Mouse (Mus musculus): ENCODE measurements around the gene Cops6. TPM values are rescaled to one million over a fixed set of nuclear protein-coding genes. Genes with fewer than 3 reads are reported as not detected.

Cops6 gene
- polyA plus RNA-seq, 1 experiment, result not detected

GRCm38 (mm10) chr5:138199576-138199975, 38.7 kb downstream of the Cops6 start:
- Histone ChIP-seq H3K27ac (ENCODE audit: insufficient read depth, low read depth, low read length) (no peak overlapping the region), H3K4me3 (ENCODE audit: insufficient read depth, low read depth, low read length) (no peak overlapping the region), H3K4me1 (ENCODE audit: control insufficient read depth, insufficient read depth, low read length) (peaks cover 3% of the 10 kb centered on the region; the same call in 1 of the 2 replicates)
- 0% methylated on average over 1 of the region's 1 CpGs for WGBS
- TF ChIP-seq POLR2A (IDR thresholded peaks at IDR 0.05; ENCODE audit: insufficient read depth, low read depth, low read length), result no peak

- H3K27ac ChIP-seq (ENCODE audit: insufficient read depth, low read depth, low read length), result no peak overlapping the region
- no peak overlapping the region for H3K4me3 ChIP-seq (ENCODE audit: insufficient read depth, low read depth, low read length)
- TF ChIP-seq POLR2A (IDR thresholded peaks at IDR 0.05; ENCODE audit: insufficient read depth, low read depth, low read length) (no peak), CTCF (IDR thresholded peaks at IDR 0.05; ENCODE audit: insufficient read depth, low read depth, low read length) (no peak)
- 93% methylated on average over 3 of the region's 3 CpGs for WGBS
- H3K4me1 ChIP-seq (ENCODE audit: control insufficient read depth, insufficient read depth, low read length), result no peaks in the 10 kb centered on the region
Observed at GRCm38 (mm10) chr5:138202086-138202485, 41.2 kb downstream of the Cops6 start.

- TF ChIP-seq CTCF (IDR thresholded peaks at IDR 0.05; ENCODE audit: insufficient read depth, low read depth, low read length) (no peak), POLR2A (IDR thresholded peaks at IDR 0.05; ENCODE audit: insufficient read depth, low read depth, low read length) (no peak)
- H3K4me3 ChIP-seq (ENCODE audit: insufficient read depth, low read depth, low read length), result no peak overlapping the region
- H3K27ac ChIP-seq (ENCODE audit: insufficient read depth, low read depth, low read length), result no peak overlapping the region
- H3K4me1 ChIP-seq (ENCODE audit: control insufficient read depth, insufficient read depth, low read length), result no peaks in the 10 kb centered on the region
- 78% methylated on average over 1 of the region's 1 CpGs for WGBS
Observed at GRCm38 (mm10) chr5:138207253-138207652, 46.4 kb downstream of the Cops6 start.

GRCm38 (mm10) chr5:138207873-138208272, 47.0 kb downstream of the Cops6 start:
- H3K4me3 ChIP-seq (ENCODE audit: insufficient read depth, low read depth, low read length), result no peak overlapping the region
- WGBS, result 85% methylated on average over 4 of the region's 4 CpGs
- H3K27ac ChIP-seq (ENCODE audit: insufficient read depth, low read depth, low read length), result no peak overlapping the region
- TF ChIP-seq CTCF (IDR thresholded peaks at IDR 0.05; ENCODE audit: insufficient read depth, low read depth, low read length) (no peak), POLR2A (IDR thresholded peaks at IDR 0.05; ENCODE audit: insufficient read depth, low read depth, low read length) (no peak)
- H3K4me1 ChIP-seq (ENCODE audit: control insufficient read depth, insufficient read depth, low read length), result no peaks in the 10 kb centered on the region

Other genes starting within 250 kb of the Cops6 start
- gene Cyp3a13, start 239.5 kb upstream of the Cops6 start, polyA plus RNA-seq (2012; ENCODE audit: insufficient read depth, insufficient read length, low replicate concordance, missing spikeins), result not detected in 2 replicates
- gene Gjc3, start 198.0 kb upstream of the Cops6 start, polyA plus RNA-seq (2012; ENCODE audit: insufficient read depth, insufficient read length, low replicate concordance, missing spikeins), result not detected in 2 replicates
- gene Azgp1, start 179.6 kb upstream of the Cops6 start, polyA plus RNA-seq (2012; ENCODE audit: insufficient read depth, insufficient read length, low replicate concordance, missing spikeins), result not detected in 2 replicates
- not detected in 2 replicates for gene Smok3a, start 139.8 kb upstream of the Cops6 start, polyA plus RNA-seq (2012; ENCODE audit: insufficient read depth, insufficient read length, low replicate concordance, missing spikeins)
- not detected in 2 replicates for gene Smok3b, start 139.6 kb upstream of the Cops6 start, polyA plus RNA-seq (2012; ENCODE audit: insufficient read depth, insufficient read length, low replicate concordance, missing spikeins)
- gene Smok3c, start 107.9 kb upstream of the Cops6 start, polyA plus RNA-seq (2012; ENCODE audit: insufficient read depth, insufficient read length, low replicate concordance, missing spikeins), result not detected in 2 replicates
- gene Zkscan1, start 76.0 kb upstream of the Cops6 start, polyA plus RNA-seq (2012; ENCODE audit: insufficient read depth, insufficient read length, low replicate concordance, missing spikeins), result not detected in 2 replicates
- gene Zscan21, start 44.2 kb upstream of the Cops6 start, polyA plus RNA-seq (2012; ENCODE audit: insufficient read depth, insufficient read length, low replicate concordance, missing spikeins), result not detected in 2 replicates
- gene Zfp113, start 5.3 kb upstream of the Cops6 start, polyA plus RNA-seq (2012; ENCODE audit: insufficient read depth, insufficient read length, low replicate concordance, missing spikeins), result not detected in 2 replicates
- not detected in 2 replicates for gene Ap4m1, start 10.9 kb downstream of the Cops6 start, polyA plus RNA-seq (2012; ENCODE audit: insufficient read depth, insufficient read length, low replicate concordance, missing spikeins)
- gene Mcm7, start 11.4 kb downstream of the Cops6 start, polyA plus RNA-seq (2012; ENCODE audit: insufficient read depth, insufficient read length, low replicate concordance, missing spikeins), result not detected in 2 replicates
- gene Taf6, start 26.4 kb downstream of the Cops6 start, polyA plus RNA-seq (2012; ENCODE audit: insufficient read depth, insufficient read length, low replicate concordance, missing spikeins), result not detected in 2 replicates
- 309 TPM in 1 of 2 replicates, not detected in the other for gene Cnpy4, start 26.4 kb downstream of the Cops6 start, polyA plus RNA-seq (2012; ENCODE audit: insufficient read depth, insufficient read length, low replicate concordance, missing spikeins)
- not detected in 2 replicates for gene Mblac1, start 33.2 kb downstream of the Cops6 start, polyA plus RNA-seq (2012; ENCODE audit: insufficient read depth, insufficient read length, low replicate concordance, missing spikeins)
- gene Nxpe5, start 64.8 kb downstream of the Cops6 start, polyA plus RNA-seq (2012; ENCODE audit: insufficient read depth, insufficient read length, low replicate concordance, missing spikeins), result not detected in 2 replicates
- not detected in 2 replicates for gene Lamtor4, start 94.4 kb downstream of the Cops6 start, polyA plus RNA-seq (2012; ENCODE audit: insufficient read depth, insufficient read length, low replicate concordance, missing spikeins)
- gene BC037034, start 103.0 kb downstream of the Cops6 start, polyA plus RNA-seq (2012; ENCODE audit: insufficient read depth, insufficient read length, low replicate concordance, missing spikeins), result 185 TPM in 1 of 2 replicates, not detected in the other
- gene Gal3st4, start 111.8 kb downstream of the Cops6 start, polyA plus RNA-seq (2012; ENCODE audit: insufficient read depth, insufficient read length, low replicate concordance, missing spikeins), result not detected in 2 replicates
- not detected in 2 replicates for gene Gm43720, start 118.9 kb downstream of the Cops6 start, polyA plus RNA-seq (2012; ENCODE audit: insufficient read depth, insufficient read length, low replicate concordance, missing spikeins)
- gene Gpc2, start 118.9 kb downstream of the Cops6 start, polyA plus RNA-seq (2012; ENCODE audit: insufficient read depth, insufficient read length, low replicate concordance, missing spikeins), result not detected in 2 replicates
- not detected in 2 replicates for gene Stag3, start 119.2 kb downstream of the Cops6 start, polyA plus RNA-seq (2012; ENCODE audit: insufficient read depth, insufficient read length, low replicate concordance, missing spikeins)
- not detected in 2 replicates for gene Pvrig, start 180.9 kb downstream of the Cops6 start, polyA plus RNA-seq (2012; ENCODE audit: insufficient read depth, insufficient read length, low replicate concordance, missing spikeins)

All from olfactory bulb, adult 2 months (tissue).